In genomic region chr9:63309008-63309407, GRCm38 (mm10) we compare ENCODE assay signal across 12 mouse cellular contexts.
DNase-seq lines count a peak whose midpoint lies in the region; ATAC-seq and TF ChIP-seq lines count a peak whose summit lies in the region.
"Had no signal": no experiment of that assay in that cellular context is flagged by ENCODE, and none has a peak within 500 bp of the region (broad histone marks: within the 10 kb centered on the region; RNA-seq: fewer than 3 reads in every experiment).

No protein-coding gene starts in this region.

- peak; percentile 42 for DNase-seq in adrenal gland, postnatal 14 days
- no peak for DNase-seq in adrenal gland, adult 8-10 months
- DNase-seq in liver, adult 2 months (ENCODE audit: extremely low read depth, low read depth, low spot score): peak; percentile 71
- DNase-seq in liver, embryonic 11.5 days (ENCODE audit: low spot score): no peak
- DNase-seq in thymus, postnatal 14 days: no peak
- DNase-seq in urinary bladder, postnatal 10 days (ENCODE audit: low spot score): no peak
- DNase-seq: cerebellum, postnatal 36 days; left cerebral cortex, postnatal 4 days had no signal

- no peak overlapping the region for H3K4me3 ChIP-seq in liver, adult 2 months (ENCODE audit: insufficient read depth, low read depth, low read length)
- H3K4me3 ChIP-seq in liver, embryonic 11.5 days (ENCODE audit: low read depth, low read length): no peak overlapping the region
- H3K4me3 ChIP-seq in intestine, postnatal 0 days (ENCODE audit: low read depth, low read length): no peak overlapping the region
- H3K4me3 ChIP-seq in stomach, embryonic 15.5 days (replicated peaks): no peak overlapping the region
- H3K4me3 ChIP-seq: forebrain, embryonic 12.5 days had no signal

- no peak for TF ChIP-seq POLR2A in liver, adult 2 months (IDR thresholded peaks at IDR 0.05; ENCODE audit: extremely low read depth, insufficient read depth, low read length)

- no peak overlapping the region for H3K27ac ChIP-seq in liver, adult 2 months (replicated peaks; ENCODE audit: insufficient read depth, low read depth, low read length)
- H3K27ac ChIP-seq in liver, embryonic 11.5 days (ENCODE audit: low read depth, low read length): no peak overlapping the region
- H3K27ac ChIP-seq in intestine, postnatal 0 days (ENCODE audit: low read depth, low read length): no peak overlapping the region
- H3K27ac ChIP-seq in stomach, embryonic 15.5 days: peak overlapping the region; percentile 12; the same call in 1 of the 2 replicates
- H3K27ac ChIP-seq: forebrain, embryonic 12.5 days had no signal

- no peak overlapping the region for H3K4me2 ChIP-seq in liver, embryonic 11.5 days
- H3K4me2 ChIP-seq in intestine, postnatal 0 days (replicated peaks; ENCODE audit: low read depth): 0 out of 2 replicates have a peak overlapping the region, but pooled peaks have one; percentile 1
- H3K4me2 ChIP-seq in stomach, embryonic 15.5 days: 0 out of 2 replicates have a peak overlapping the region, but pooled peaks have one; percentile 12
- H3K4me2 ChIP-seq: forebrain, embryonic 12.5 days had no signal

- TF ChIP-seq CTCF in liver, adult 2 months (IDR thresholded peaks at IDR 0.05; ENCODE audit: low read depth, low read length): no peak
- no peak for TF ChIP-seq CTCF in intestine, postnatal 0 days (IDR thresholded peaks at IDR 0.05; ENCODE audit: low read depth)

- no peak for ATAC-seq in liver, embryonic 11.5 days (replicated peaks; ENCODE audit: low FRiP score)
- ATAC-seq in intestine, postnatal 0 days: no peak
- ATAC-seq in stomach, embryonic 15.5 days (ENCODE audit: insufficient read depth, low FRiP score, low read depth): no peak
- ATAC-seq: midbrain, embryonic 16.5 days had no signal

- H3K79me2 ChIP-seq in liver, adult 2 months (ENCODE audit: control insufficient read depth, insufficient read depth, low read length): no peaks in the 10 kb centered on the region

- 12% methylated on average over 5 of the region's 5 CpGs for WGBS in liver, adult 2 months
- WGBS in liver, embryonic 11.5 days: 40% methylated on average over 5 of the region's 5 CpGs
- WGBS in intestine, postnatal 0 days: 13% methylated on average over 5 of the region's 5 CpGs
- WGBS in stomach, embryonic 15.5 days: 14% methylated on average over 5 of the region's 5 CpGs

- peaks cover 7% of the 10 kb centered on the region; the same call in 1 of the 2 replicates for H3K4me1 ChIP-seq in liver, adult 2 months (ENCODE audit: control insufficient read depth, insufficient read depth, low read length)
- H3K4me1 ChIP-seq in liver, embryonic 11.5 days (replicated peaks; ENCODE audit: control insufficient read depth, insufficient read depth, low read length): no peaks in the 10 kb centered on the region
- H3K4me1 ChIP-seq in intestine, postnatal 0 days (replicated peaks; ENCODE audit: control insufficient read depth, insufficient read depth, low read length): peaks cover 11% of the 10 kb centered on the region; the same call in 1 of the 2 replicates
- H3K4me1 ChIP-seq in stomach, embryonic 15.5 days: peaks cover 12% of the 10 kb centered on the region; the same call in 1 of the 2 replicates

- no peak overlapping the region for H3K9ac ChIP-seq in liver, adult 2 months (ENCODE audit: low read depth, low read length)
- H3K9ac ChIP-seq in liver, embryonic 11.5 days (ENCODE audit: low read depth, low read length): no peak overlapping the region
- no peak overlapping the region for H3K9ac ChIP-seq in intestine, postnatal 0 days (ENCODE audit: low read depth, low read length)
- H3K9ac ChIP-seq in stomach, embryonic 15.5 days: no peak overlapping the region
- H3K9ac ChIP-seq: forebrain, embryonic 12.5 days had no signal

- H3K36me3 ChIP-seq in liver, adult 2 months (ENCODE audit: control insufficient read depth, insufficient read depth, low read length): no peaks in the 10 kb centered on the region; the same call in 1 of the 2 replicates
- no peaks in the 10 kb centered on the region for H3K36me3 ChIP-seq in liver, embryonic 11.5 days (ENCODE audit: control insufficient read depth, insufficient read depth, low read length)
- H3K36me3 ChIP-seq in intestine, postnatal 0 days (ENCODE audit: control insufficient read depth, insufficient read depth): no peaks in the 10 kb centered on the region
- H3K36me3 ChIP-seq in stomach, embryonic 15.5 days: no peaks in the 10 kb centered on the region; the same call in 1 of the 2 replicates
- H3K36me3 ChIP-seq: forebrain, embryonic 12.5 days had no signal

- no peaks in the 10 kb centered on the region for H3K27me3 ChIP-seq in liver, adult 2 months (ENCODE audit: control insufficient read depth, insufficient read depth, low read length)
- H3K27me3 ChIP-seq in liver, embryonic 11.5 days (replicated peaks; ENCODE audit: control insufficient read depth, insufficient read depth, low read length): no peaks in the 10 kb centered on the region
- no peaks in the 10 kb centered on the region for H3K27me3 ChIP-seq in intestine, postnatal 0 days (replicated peaks; ENCODE audit: control insufficient read depth, insufficient read depth, low read length)
- H3K27me3 ChIP-seq in stomach, embryonic 15.5 days (replicated peaks): no peaks in the 10 kb centered on the region
- H3K27me3 ChIP-seq: forebrain, embryonic 12.5 days had no signal

- H3K9me3 ChIP-seq in liver, embryonic 11.5 days (ENCODE audit: control insufficient read depth, low read length): no peaks in the 10 kb centered on the region
- no peaks in the 10 kb centered on the region for H3K9me3 ChIP-seq in intestine, postnatal 0 days (ENCODE audit: control insufficient read depth)
- no peaks in the 10 kb centered on the region for H3K9me3 ChIP-seq in stomach, embryonic 15.5 days
- H3K9me3 ChIP-seq: forebrain, embryonic 12.5 days had no signal

Comparison
In these comparisons a context has a peak if more than half of its experiments do, and no peak if none do; other contexts are left out.
1. DNase-seq: peak in adrenal gland, postnatal 14 days (single experiment) and liver, adult 2 months (single experiment); none in adrenal gland, adult 8-10 months (single experiment), liver, embryonic 11.5 days (single experiment), thymus, postnatal 14 days (single experiment) and urinary bladder, postnatal 10 days (single experiment).